Mouse (Mus musculus) T-helper 17 cell (primary cell): ENCODE results near the gene Rundc1.
"Not testable (repeated sequence)": the region's sequence is repeated elsewhere in the genome, so short reads cannot be mapped to it uniquely, and the experiment has no call there.

Source experiments
- in situ Hi-C, 2 experiments: fragments of 300-600 bp; cut with MboI, MseI; formaldehyde crosslinking; loops; 1 replicate in 1 of 2; 2 replicates in 1 of 2; pipeline ENCODE4 v1.15.1; 2025; ENCODE audit warnings: high pct_unique_total_duplicates in 2 of 2

Gene Rundc1

DNA sequence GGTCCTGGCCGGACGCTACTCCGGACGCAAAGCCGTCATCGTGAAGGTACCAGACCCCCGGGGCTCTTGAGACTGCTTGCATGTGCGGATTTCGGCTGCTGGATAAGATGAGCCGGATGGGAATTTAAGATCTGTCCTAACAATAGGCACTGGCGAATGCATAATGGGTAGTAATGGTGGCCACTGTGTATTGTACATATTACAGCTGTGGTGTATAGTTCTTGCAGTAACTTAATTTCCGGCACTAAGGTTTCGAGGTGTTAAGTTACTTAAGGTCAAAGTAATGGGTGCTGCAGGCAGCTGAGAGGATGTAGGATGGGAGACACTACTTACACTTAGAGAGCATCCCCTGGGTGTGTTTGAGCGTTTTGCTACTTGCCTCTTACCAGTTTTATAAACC lies 17.9 kb downstream of the Rundc1 start:
- in situ Hi-C loops = no loop called here

DNA sequence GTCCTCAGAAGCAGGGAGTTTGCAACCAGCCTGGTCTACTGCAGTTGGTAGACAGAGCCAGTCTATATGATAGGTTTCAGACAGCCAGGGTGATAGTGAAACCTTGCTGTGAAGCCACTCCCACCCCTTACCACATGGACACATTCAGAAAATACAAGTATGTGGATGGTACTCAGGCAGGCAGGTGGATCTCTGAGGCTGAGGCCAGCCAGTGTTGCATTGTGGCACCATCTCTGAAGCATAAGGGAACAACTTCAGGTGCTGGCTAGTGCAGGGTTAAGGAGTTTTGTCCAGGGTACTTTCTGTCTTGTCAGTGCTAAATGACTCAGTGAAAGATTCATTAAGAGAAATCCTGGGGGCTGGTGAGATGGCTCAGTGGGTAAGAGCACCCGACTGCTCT lies 21.4 kb downstream of the Rundc1 start:
- in situ Hi-C loops = no loop called here

DNA sequence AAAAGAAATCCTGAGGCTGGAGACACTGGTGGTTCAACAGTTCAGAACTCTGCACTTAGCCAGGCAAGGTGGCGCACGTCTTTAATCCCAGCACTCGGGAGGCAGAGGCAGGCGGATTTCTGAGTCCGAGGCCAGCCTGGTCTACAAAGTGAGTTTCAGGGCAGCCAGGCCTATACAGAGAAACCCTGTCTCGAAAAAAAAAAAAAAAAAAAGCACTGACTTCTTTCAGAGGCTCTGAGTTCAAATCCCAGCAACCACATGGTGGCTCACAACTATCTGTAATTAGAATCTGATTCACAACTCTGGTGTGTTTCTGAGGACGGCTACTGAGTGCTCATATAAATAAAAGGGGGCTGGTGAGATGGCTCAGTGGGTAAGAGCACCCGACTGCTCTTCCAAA lies 22.0 kb downstream of the Rundc1 start:
- in situ Hi-C loops = not testable (repeated sequence)

DNA sequence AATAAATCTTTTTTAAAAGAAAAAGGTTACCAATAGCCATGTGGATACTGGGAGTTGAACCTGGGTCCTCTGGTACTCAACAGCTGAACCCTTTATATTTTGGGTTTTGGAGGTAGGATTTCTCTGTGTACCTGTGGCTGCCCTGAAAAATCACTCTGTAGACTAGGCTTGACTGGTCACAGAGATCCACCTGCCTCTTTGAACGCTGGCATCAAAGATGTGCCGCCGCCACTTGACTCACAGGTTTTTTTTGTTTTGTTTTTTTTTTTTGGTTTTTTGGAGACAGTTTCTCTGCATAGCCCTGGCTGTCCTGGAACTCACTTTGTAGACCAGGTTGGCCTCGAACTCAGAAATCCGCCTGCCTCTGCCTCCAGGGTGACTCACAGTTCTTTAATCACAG lies 22.9 kb downstream of the Rundc1 start:
- in situ Hi-C loops = no loop called here

DNA sequence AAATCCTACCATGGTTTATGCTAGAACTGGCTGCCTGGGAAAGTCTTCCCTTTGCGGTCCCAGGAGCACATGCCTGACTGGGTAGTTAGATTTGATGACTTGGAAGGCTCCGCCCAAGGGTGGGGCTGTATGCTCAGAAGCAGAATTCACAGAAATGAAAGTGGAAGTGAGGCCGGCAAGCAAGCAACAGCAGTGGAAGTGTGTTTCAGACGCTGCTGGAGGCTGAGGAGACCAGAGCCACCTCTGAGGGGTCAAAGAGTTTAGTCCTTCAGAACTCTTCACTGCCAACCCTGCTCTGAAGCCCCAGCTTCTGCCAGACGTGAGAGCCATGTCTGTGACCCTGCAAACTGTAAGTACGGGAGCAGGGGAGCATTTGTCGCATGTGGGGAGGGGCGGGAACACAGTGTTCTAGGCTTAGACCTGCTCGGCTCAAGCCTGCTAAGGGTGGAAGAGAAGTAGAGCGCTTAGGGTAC lies 23.4 kb downstream of the Rundc1 start, which contains the start of gene Ifi35:
Gene Ifi35 (plus strand): TSS at position 134 of the 473 bp plus-strand sequence.
- in situ Hi-C loops = no loop called here

DNA sequence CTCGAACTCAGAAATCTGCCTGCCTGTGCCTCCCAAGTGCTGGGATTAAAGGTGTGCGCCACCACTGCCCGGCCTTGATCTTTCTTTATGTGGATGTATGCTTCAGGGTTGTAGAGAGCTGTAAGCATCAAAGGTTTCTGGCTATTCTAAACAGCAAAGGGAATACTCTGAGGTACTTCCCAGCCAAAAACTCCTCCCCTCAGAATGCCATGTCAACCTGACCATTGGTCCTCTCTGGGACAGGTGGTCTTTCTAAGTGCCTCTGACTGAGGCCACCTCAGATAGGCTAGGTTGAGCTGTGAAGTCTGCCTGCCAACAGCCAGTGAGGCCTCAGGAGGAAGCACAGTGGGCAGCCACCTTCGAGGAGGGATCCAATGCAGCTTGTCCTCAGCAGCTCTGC lies 24.0 kb downstream of the Rundc1 start:
- in situ Hi-C loops = no loop called here

DNA sequence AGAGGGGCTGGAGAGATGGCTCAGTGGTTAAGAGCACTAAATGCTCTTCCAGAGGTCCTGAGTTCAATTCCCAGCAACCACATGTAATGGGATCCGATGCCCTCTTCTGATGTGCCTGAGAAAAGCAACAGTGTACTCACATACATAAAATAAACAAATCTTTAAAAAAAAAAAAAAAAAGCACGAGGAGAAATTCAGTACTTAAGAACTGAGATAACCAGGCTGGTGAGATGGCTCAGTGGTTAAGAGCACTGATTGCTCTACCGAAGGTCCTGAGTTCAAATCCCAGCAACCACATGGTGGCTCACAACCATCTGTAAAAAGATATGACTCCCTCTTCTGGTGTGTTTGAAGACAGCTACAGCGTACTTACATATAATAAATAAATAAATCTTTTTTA lies 24.7 kb downstream of the Rundc1 start:
- in situ Hi-C loops = not testable (repeated sequence)

DNA sequence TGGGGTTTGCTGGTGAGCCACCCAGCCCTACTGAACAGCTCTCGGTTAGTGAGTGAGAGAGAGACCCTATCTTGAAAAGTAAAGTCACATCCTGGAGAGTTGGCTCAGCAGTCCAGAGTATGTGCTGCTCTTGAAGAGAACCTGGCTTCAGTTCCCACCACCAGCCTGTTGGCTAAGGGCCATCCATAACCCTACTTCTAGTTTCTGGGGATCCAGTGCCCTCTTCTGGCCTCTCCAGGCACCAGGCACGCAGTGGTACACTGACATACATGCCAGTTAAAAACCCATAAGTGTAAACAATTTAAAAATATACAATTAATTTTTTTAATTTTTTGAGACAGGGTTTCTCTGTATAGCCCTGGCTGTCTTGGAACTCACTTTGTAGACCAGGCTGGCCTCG lies 25.5 kb downstream of the Rundc1 start:
- in situ Hi-C loops = no loop called here

DNA sequence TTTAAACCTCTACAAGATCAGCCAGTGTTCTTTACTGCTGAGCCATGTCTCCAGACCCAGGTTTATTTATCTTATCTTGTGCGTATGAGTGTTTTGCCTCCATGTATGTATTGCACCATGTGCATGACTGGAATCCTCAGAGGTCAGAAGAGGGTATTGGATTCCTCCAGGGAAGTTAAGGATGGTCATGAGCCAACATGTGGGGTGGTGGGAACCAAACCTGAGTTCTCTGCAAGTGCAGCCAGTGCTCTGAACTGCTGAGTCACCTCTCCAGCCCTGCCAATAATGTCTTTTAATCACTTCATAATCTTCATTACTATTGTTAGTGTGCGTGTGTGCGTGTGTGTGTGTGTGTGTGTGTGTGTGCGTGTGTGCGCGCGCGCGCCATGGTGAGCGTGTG lies 26.7 kb downstream of the Rundc1 start:
- in situ Hi-C loops = no loop called here

DNA sequence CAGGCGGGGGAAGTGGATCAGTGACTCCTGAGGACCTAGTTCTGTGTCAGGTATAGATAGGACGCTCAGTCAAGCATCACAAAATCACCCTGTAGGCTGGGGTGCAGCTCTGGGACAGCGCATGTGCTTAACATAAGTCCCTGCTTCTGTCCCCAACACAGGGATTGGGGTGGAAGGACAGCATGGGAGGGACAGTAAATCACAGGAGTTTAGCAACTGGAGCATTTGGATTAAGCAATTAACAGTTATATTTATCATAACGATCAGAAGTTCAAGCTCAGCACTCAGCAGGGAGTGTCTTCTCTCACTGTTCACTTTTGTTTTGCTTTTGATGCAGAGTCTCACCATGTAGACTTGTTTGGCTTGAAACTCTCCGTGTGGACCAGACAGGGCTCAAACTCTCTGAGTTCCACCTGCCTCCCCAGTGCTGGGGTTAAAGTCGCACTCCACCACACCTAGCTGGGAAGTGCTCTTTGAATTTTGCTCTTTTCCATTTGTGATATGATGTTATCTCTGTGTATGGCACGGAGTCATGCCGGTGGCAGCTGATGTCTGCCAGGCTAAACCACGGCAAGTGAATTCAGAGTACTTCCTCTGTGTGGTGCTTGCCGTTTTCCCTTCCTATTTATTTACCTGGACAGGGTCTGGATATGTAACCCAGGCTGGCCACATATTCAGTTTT lies 27.3 kb downstream of the Rundc1 start:
- in situ Hi-C loops = no loop called here

DNA sequence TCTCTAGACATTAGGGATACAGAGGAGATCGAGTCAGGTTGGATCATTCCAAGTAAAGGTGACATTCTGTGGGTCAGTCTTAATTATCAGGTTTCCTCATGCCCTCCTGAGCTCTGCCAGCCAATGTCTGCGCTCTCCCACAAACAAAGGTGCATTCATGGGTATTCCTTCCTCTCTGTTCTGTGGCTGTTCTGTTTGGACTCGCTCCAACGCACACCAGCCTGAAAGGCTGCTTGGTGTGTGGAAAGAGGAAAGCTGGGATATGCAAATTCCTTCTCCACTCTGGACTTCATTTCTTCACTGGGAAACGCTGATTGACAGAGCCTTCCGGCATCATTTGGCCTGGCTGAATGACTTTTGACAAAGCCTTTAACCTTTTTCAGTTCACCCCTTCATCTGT lies 29.8 kb downstream of the Rundc1 start:
- in situ Hi-C loops = no loop called here

DNA sequence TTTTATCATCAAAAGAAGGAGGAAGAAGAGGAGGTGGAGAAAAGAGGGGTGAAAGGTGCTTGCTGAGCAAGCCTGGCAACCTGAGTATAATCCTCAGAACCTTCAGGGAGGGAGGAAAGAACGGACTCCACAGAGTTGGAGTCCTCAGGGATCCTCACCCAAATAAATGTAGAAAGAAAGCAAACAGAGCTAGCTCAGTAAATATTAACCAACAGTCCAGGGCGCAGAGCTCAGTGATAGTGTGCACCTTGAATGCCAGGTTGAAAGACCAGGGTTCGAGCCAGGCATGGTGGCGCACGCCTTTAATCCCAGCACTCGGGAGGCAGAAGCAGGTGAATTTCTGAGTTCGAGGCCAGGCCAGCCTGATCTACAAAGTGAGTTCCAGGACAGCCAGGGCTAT lies 30.7 kb downstream of the Rundc1 start:
- in situ Hi-C loops = no loop called here

DNA sequence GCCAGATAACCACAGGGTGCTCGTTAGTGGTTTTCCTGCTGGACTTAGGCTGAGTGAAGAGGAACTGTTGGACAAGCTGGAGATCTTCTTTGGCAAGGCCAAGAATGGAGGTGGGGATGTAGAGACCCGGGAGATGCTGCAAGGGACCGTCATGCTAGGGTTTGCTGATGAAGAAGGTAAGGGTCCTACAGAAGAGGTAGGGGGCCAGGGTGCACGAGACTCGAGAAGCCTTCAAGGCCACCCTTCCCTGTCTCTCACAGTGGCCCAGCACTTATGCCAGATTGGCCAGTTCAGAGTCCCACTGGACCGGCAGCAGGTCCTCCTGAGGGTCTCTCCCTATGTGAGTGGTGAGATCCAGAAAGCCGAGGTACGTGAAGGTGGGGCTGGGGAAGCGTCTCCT lies 32.7 kb downstream of the Rundc1 start:
- in situ Hi-C loops = no loop called here

DNA sequence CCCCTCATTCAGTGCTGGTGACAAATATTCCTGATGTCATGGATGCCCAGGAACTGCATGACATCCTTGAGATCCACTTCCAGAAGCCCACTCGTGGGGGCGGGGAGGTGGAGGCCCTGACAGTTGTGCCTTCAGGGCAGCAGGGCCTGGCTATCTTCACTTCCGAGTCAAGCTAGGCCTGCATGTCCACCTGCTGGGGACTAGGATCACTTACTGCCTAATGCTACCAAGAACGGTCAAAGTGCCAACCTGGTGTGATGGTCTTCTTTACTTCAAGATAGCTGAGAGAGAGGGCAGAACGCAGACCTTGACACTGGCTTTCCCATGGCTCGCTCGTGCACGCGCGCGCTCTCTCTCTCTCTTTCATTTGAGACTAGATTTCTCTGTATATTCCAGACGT lies 33.3 kb downstream of the Rundc1 start:
- in situ Hi-C loops = no loop called here

DNA sequence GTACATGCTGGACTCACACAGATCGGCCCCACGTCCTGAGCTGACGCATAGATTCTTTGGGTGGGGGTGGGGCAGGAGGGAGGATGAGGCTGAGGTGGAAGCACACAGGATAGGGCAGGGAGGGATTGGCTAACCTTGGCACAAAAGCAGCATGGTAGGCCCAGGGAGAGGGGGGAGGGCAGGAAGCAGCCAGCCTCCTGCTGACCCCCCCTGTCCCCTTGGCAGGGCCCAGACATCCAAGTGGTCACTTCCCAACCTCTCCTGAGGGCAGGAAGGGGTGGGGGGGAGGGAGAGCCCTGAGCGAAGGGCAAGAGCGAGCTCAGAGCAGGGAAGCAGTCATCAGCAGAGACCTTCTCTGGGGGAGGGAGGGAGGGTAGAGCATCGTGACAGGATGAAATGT lies 34.8 kb downstream of the Rundc1 start:
- in situ Hi-C loops = no loop called here

DNA sequence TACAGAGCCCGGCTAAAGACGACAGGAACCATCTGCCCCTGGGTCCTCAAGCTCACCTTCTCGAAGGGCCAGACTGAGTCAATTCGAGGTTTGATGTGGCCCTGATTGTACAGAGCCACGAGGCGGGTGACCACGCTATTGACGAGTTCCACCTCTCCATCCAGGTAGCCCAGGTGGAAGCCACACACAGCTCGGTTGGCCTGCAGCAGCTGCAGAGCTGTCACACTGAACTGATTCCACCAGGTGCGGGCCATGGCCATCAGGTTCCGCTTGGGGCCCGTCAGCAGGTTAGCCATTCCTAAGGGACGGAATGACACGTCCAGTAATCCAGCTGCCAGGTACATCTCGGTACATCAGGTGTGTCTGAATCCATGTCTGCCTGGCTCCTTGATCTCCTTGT lies 35.4 kb downstream of the Rundc1 start:
- in situ Hi-C loops = no loop called here

DNA sequence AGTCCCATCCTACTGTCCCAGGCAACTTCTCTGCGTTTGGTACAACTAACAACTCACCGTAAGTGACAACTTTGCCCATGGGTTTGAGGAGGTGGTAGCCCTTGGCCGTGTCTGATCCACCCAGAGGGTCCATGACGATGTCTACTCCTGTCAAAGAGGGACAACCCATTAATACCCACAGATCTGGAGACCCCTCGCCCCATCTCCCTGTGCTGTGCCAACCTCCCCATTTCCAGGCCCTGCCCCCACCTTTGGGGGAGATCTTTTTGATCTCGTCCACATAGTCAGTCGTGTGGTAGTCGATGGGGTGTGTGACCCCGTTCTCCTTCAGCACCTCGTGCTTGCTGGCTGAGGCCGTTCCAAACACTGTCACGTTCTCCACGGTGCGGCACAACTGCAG lies 37.3 kb downstream of the Rundc1 start:
- in situ Hi-C loops = no loop called here

DNA sequence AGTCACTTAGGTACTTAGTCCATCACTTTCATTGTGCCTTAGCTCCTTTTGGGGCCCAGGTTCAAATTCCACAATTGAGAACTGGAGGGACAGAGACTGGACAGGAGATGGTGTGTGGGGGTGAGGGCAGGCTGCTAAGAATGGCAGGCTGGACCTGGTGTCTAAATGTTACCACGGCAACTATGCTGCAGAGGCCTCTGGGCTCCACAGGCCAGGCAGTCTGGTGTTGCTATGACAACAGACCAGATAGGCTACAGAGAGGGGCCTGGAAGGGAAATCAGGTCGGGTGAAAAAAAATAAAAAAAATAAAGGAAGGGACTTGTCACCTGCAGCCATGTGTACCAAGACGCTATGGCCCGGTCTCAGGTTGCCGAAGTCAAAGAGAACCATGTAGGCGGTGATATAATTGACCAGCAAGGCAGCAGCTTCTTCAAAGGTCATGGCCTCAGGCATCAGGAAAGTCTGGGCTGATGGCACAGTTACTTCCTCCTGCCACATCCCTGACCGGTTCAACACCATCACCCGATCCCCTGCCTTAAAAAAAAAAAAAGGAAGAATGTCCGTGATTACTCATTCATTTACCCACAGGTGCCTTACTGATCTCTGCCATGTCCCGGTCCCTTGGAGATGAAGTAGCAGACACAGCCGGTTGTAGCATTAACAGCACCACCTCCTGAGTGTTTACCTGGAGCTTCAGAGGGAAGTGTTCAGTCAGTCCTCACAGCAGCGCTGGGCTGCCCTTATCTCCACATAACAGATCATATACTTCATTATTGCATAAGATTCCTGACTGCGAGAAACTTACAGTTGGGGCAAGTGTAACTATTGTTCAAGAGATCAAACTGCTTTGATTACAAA lies 37.9 kb downstream of the Rundc1 start:
- in situ Hi-C loops = no loop called here

DNA sequence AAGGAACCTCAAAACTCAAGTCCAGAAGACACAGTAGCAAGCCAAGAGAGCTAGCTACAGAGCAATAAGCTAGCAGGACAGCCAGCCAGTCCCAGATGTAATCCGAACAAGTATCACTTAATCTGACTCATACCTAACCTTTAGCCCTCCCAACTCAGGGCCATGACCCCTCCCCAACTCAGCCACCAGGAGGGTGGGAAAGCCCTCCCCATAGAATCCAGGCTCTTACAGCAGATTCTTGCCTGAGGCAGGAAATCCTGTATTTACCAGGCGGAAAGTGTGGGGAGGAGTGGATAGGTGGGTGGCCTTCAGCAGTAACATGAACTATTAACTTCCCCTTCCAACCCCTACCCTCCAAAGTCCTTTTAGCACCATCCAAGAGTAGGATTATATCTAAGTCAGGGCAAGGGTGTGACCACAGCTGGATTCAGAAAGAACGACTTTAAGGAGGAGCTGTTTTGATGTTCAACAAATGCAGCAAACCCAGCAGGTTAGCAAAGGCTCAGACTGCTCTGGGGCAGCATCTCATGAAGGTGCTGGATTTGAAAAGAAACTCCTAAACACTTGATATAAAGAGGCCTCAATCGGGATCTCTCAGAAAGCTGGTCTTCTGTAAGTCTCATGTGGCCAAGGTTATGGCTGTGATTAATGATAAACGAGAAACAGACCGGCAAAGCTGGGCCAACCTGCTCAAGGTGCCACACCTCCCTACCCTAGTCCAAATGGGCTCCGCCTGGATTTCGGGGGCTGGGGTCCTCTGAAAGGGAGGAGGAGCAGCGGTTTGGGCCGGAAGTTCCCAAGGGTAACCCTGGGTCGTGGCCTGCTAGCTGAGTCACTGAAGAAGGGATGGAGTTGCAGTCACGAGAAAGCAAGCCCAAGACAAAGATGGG lies 39.6 kb downstream of the Rundc1 start, which contains the start of gene Rnd2:
Gene Rnd2 (plus strand): TSS at position 789 of the 890 bp plus-strand sequence.
- in situ Hi-C loops = no loop called here

DNA sequence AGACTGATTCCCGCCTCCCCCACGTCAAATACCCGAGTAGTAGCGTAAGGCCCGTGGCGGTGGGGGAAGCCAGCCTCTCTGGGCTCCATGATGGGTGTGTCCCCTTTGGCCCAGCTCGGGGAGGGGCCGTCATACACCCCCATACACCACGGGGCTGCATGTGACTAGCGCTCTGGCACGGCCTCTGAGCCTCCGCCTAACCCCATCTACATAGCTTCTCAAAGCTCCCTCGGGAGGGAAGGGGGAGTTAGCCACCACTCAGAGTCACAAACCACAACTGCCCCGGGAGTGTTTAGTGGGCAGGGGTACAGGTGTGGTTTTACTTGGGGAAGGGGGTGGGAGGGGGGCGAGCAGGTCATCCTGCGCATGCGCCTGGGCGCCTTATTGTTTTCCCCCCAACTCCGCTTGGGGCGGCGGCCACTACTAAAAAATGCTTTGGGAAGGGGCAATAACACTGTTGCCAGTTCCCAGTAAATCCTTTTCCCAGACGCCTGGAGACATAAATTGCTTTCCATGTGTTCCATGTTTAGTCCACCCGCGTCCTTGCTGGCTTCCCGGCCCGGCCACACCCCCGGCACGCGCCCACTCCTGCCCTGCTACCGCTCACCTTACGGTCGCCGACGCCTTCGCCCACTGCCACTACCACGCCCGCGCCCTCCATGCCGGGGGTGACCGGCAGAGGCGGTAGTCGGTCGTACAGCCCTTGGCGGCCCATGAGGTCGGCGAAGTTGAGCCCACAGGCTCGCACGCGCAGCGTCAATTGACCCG lies 40.4 kb downstream of the Rundc1 start:
- in situ Hi-C loops = no loop called here

DNA sequence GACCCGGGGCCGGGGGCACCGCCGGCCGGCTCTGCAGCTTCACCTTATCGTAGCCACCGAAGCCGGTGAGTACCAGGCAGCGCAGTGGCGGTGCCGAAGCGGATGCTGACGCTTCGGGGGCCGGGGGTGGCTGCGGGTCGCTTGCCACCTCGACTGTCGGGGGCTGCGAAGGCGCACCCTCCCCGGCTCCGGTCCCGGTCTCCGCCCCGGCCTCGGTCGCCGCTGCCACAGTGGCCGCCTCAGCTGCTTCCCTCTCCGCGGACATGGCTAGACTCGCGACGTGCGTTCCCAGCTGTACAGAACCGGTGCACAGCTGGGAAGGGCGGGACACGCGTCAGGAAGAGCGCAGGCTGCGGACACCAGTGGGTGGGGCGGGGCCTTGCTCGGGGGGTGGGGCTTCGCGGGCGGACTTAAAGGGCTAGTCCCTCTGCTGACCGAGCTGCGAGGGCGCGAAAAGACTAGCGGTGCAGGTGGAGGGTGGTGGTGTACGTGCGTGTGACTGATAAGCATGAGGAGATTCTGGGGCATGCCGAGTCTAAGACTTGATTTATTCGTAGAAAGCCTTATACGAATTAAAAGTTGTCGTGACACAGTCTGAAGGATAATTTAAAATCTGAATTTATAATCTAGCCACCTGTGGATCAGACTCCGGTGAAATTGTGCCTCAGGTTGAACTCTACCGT lies 41.1 kb downstream of the Rundc1 start, which contains the start of gene Vat1:
Gene Vat1 (minus strand): TSS at position 362 of the 683 bp plus-strand sequence.
- in situ Hi-C loops = no loop called here
